Mouse (Mus musculus) forebrain, postnatal 0 days (tissue): Measurements from ENCODE around the gene Usp44. TPM values are rescaled to one million over a fixed set of nuclear protein-coding genes. Genes with fewer than 3 reads are reported as not detected.

ENCODE experiments used
- ATAC-seq: fragments of 200-750 bp; cut with Nextera tagmentation; 2 replicates; pipeline ENCODE4 v1.8.0; 2017; ENCODE audit warnings: mild to moderate bottlenecking, moderate library complexity
- DNase-seq: peaks from one replicate; pipeline ENCODE4 v3.0.0-alpha.2; 2015
- H3K27ac ChIP-seq: fragments of 300-500 bp; sonication (generic); 2 replicates; pipeline ENCODE4 v1.5.1; 2014; ENCODE audit warnings: low read depth, mild to moderate bottlenecking, antibody characterized with exemption, low read length, moderate library complexity, mixed read lengths
- H3K27me3 ChIP-seq: fragments of 300-500 bp; sonication (generic); 2 replicates; pipeline ENCODE4 v1.6.1; 2014; ENCODE audit warnings: mild to moderate bottlenecking, low read length, mixed read lengths; ENCODE audit not compliant: insufficient read depth
- H3K36me3 ChIP-seq: fragments of 300-500 bp; sonication (generic); 2 replicates; pipeline ENCODE4 v1.6.1; 2014; ENCODE audit warnings: mild to moderate bottlenecking, moderate library complexity; ENCODE audit not compliant: insufficient read depth
- H3K4me1 ChIP-seq: fragments of 300-500 bp; sonication (generic); 2 replicates; pipeline ENCODE4 v1.6.1; 2014; ENCODE audit warnings: antibody characterized with exemption; ENCODE audit not compliant: insufficient read depth
- H3K4me2 ChIP-seq: fragments of 300-500 bp; sonication (generic); 2 replicates; pipeline ENCODE4 v1.6.1; 2014; ENCODE audit warnings: low read depth, mild to moderate bottlenecking, moderate library complexity
- H3K4me3 ChIP-seq: fragments of 300-500 bp; sonication (generic); 2 replicates; pipeline ENCODE4 v1.5.1; 2014; ENCODE audit warnings: low read depth, low read length, mixed read lengths
- H3K9ac ChIP-seq: fragments of 300-500 bp; sonication (generic); 2 replicates; pipeline ENCODE4 v1.6.1; 2014; ENCODE audit warnings: mild to moderate bottlenecking
- H3K9me3 ChIP-seq: fragments of 300-500 bp; sonication (generic); 2 replicates; pipeline ENCODE4 v1.6.1; 2016; ENCODE audit warnings: low read length
- CTCF ChIP-seq: sonication (generic); IDR thresholded peaks from 2 replicates; pipeline ENCODE4 v1.5.1; 2016; ENCODE audit warnings: antibody characterized with exemption, control low read depth, low read depth
- WGBS: fragments of 180-500 bp; shearing (Covaris S2); extraction: QIAGEN DNeasy Blood & Tissue Kit; methylation state at CpG from one replicate; pipeline ENCODE4 v1.1.7; 2014; 5-methylcytosine and 5-hydroxymethylcytosine counted together
- polyA plus RNA-seq: library from polyadenylated mRNA; unstranded; fragments of >200 nt; fragmentation: Nextera tagmentation; extraction: Ambion mirVana; gene quantifications from 2 replicates; pipeline ENCODE4 v1.2.1, GENCODE M21; 2015
- total RNA-seq: library from RNA; depleted of rRNA; stranded (reverse); fragments of >200 nt; gene quantifications from 2 replicates; pipeline ENCODE4 v1.2.3, GENCODE M21; 2014

Usp44 gene
- total and polyA plus RNA-seq, 2 experiments from 2014 or later, result 0.08 to 0.14 TPM

DNA sequence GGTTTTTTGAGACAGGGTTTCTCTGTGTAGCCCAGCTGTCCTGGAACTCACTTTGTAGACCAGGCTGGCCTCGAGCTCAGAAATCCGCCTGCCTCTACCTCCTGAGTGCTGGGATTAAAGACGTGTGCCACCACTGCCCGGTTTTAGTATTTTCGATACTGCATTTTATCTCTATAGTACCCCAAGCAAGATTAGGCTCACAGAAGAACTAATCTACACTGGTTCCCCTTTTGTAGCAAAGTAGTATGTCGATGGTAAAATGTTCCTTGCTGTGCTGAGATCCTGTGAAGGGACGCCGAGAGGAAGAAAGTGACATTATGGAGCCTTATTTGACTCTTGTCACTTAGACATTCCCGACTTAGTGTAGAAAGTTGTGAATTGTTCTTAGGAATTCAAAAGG lies 23.8 kb downstream of the Usp44 start:
- Histone ChIP-seq H3K9ac (no peak overlapping the region), H3K4me3 (no peak overlapping the region), H3K36me3 (peaks cover 10% of the 10 kb centered on the region), H3K27ac (no peak overlapping the region), H3K9me3 (no peaks in the 10 kb centered on the region), H3K4me2 (no peak overlapping the region), H3K27me3 (no peaks in the 10 kb centered on the region), H3K4me1 (no peaks in the 10 kb centered on the region)
- WGBS, result 92% methylated on average over 9 of the region's 9 CpGs
- no peak for ATAC-seq
- TF ChIP-seq CTCF, result no peak
- DNase-seq, result no peak

DNA sequence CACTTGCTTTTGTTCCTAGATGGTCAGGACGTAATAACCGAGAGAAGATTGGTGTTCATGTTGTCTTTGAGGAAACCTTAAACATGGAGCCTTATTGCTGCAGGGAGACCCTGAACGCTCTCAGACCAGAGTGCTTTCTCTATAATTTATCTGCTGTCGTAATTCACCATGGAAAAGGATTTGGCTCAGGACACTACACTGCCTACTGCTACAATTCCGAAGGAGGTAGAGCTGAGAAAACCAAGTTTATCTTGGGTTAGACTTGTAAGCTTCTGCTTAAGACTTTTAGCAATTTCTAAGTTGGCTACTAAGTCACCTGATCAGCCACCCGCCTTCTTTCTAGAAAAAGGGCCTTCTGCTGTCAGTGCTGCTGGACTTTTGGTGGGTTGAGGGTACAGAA lies 24.7 kb downstream of the Usp44 start:
- no peak for TF ChIP-seq CTCF
- ATAC-seq (no peak), DNase-seq (no peak)
- H3K27ac ChIP-seq, result no peak overlapping the region
- H3K4me3 ChIP-seq, result no peak overlapping the region
- no peaks in the 10 kb centered on the region for H3K9me3 ChIP-seq
- no peak overlapping the region for H3K4me2 ChIP-seq
- 95% methylated on average over 6 of the region's 6 CpGs for WGBS
- no peak overlapping the region for H3K9ac ChIP-seq
- H3K4me1 ChIP-seq, result no peaks in the 10 kb centered on the region
- H3K27me3 ChIP-seq, result no peaks in the 10 kb centered on the region
- H3K36me3 ChIP-seq, result peaks cover 13% of the 10 kb centered on the region

DNA sequence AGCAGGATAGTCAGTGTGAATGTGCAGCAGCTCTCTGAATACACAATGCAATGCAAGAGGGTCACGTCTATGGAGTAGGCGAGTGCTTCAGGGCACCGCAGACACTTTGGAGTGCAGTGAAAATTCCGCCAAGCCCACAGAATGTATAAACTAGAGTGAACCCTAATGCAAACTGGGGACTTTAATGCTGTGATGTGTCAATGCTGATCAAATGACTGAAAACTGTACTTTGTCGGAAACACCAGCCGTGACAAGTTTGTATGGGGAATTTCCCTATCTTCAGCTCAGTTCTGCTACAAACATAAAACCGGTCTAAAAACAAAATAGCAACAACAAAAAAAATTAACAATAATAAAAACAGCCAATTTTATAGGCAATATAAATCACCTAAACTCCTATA lies 37.0 kb downstream of the Usp44 start:
- Histone ChIP-seq H3K36me3 (peaks cover 60% of the 10 kb centered on the region), H3K9ac (no peak overlapping the region), H3K27me3 (no peaks in the 10 kb centered on the region), H3K27ac (no peak overlapping the region), H3K4me1 (no peaks in the 10 kb centered on the region), H3K9me3 (no peaks in the 10 kb centered on the region), H3K4me2 (no peak overlapping the region), H3K4me3 (no peak overlapping the region)
- 91% methylated on average over 7 of the region's 7 CpGs for WGBS
- no peak for ATAC-seq
- TF ChIP-seq CTCF, result no peak
- no peak for DNase-seq

DNA sequence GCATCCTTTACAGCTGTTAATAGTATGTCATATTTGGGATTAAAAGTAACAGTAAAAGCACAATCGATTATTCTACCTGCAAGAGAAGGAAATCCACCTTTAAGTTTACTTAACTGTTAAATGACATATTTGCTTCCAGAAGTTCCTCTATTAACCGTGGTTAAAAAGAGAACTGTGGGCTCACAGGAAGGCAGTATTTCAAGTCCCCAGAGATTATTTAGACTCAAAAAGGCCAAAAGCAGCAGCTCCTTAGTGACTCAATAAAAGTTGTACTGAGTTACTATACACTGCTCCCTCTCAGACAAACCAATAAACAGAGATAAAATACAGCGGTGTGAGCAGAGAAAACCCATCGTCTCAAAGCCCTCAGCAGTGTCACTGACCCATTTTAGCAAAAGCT lies 37.5 kb downstream of the Usp44 start:
- H3K9ac ChIP-seq, result no peak overlapping the region
- ATAC-seq, result no peak
- WGBS, result 94% methylated on average over 4 of the region's 4 CpGs

DNA sequence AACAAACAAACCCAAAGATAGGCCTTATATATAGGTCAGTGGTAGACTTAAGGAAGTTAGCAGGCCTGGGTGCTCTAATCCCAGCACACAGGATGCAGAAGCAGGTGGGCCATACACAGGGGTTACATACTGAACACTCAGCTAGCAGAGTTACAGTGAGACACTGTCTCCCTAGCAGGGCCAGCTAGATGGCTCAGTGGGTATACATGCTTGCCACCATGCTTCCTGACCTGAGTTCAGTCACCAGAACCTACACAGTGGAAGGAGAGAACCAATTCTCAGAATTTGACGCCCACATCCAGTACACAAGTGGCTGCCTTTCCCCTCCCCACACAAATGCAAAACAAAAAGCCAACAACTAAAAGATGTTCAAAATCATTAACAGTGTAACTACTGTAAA lies 45.4 kb downstream of the Usp44 start:
- no peak overlapping the region for H3K4me3 ChIP-seq
- H3K36me3 ChIP-seq, result peaks cover 35% of the 10 kb centered on the region
- ATAC-seq, result no peak
- H3K27me3 ChIP-seq, result no peaks in the 10 kb centered on the region
- DNase-seq, result no peak
- WGBS, result 87% methylated on average over 1 of the region's 1 CpGs
- H3K4me2 ChIP-seq, result no peak overlapping the region
- H3K4me1 ChIP-seq, result no peaks in the 10 kb centered on the region
- TF ChIP-seq CTCF, result no peak
- no peak overlapping the region for H3K27ac ChIP-seq
- no peak overlapping the region for H3K9ac ChIP-seq
- H3K9me3 ChIP-seq, result no peaks in the 10 kb centered on the region

More for the DNA sequence above, 37.5 kb downstream of the Usp44 start:
- Histone ChIP-seq H3K4me1 (no peaks in the 10 kb centered on the region), H3K9me3 (no peaks in the 10 kb centered on the region), H3K4me2 (no peak overlapping the region), H3K36me3 (peaks cover 62% of the 10 kb centered on the region), H3K4me3 (no peak overlapping the region), H3K27me3 (no peaks in the 10 kb centered on the region), H3K27ac (no peak overlapping the region)
- DNase-seq, result no peak
- TF ChIP-seq CTCF, result no peak

DNA sequence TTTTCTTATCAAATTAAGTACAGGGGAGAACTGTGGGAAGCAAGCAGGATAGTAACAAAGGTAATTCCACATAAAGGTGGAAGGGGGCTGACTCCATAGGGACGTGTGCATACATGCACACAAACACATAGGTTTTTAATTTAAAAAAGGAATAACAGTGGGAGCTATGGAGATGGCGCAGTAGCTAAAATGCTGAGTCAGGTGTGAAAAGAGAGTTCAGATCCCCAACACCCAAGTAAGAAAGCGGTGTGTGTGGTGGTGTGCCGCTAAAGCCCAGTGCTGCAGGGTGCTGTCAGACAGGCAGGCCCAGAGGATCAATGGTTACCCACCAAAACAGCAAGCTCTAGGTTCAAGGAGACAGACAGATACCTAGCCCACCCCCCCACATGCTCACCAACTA lies 47.4 kb downstream of the Usp44 start:
- H3K4me1 ChIP-seq, result no peaks in the 10 kb centered on the region
- ATAC-seq (no peak), DNase-seq (no peak)
- H3K36me3 ChIP-seq, result peaks cover 32% of the 10 kb centered on the region
- no peak overlapping the region for H3K4me2 ChIP-seq
- no peaks in the 10 kb centered on the region for H3K9me3 ChIP-seq
- TF ChIP-seq CTCF, result no peak
- H3K4me3 ChIP-seq, result no peak overlapping the region
- H3K9ac ChIP-seq, result no peak overlapping the region
- no peaks in the 10 kb centered on the region for H3K27me3 ChIP-seq
- H3K27ac ChIP-seq, result no peak overlapping the region
- WGBS, result 93% methylated on average over 4 of the region's 4 CpGs

DNA sequence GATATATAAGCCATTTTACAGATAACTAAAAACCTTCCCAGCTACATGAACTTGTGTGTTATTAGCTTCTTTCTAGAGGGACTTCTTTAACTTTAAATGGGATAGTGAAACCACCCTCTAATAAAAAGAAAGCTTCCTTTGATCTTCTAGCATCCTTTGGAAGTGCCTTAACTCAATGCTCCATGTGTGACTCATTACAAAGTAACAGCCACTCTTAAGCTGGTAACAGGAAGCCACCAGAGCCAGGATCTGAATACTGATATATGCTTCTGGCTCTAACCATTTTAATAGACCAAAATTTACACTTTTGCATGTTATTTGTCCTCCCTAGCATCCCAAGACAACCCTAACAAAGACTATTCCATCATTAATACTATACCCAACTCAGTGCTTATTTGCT lies 50.6 kb downstream of the Usp44 start:
- ATAC-seq (no peak), DNase-seq (no peak)
- no peaks in the 10 kb centered on the region for H3K9me3 ChIP-seq
- no peak overlapping the region for H3K4me2 ChIP-seq
- peaks cover 47% of the 10 kb centered on the region for H3K36me3 ChIP-seq
- TF ChIP-seq CTCF, result no peak
- H3K4me1 ChIP-seq, result no peaks in the 10 kb centered on the region
- H3K27me3 ChIP-seq, result no peaks in the 10 kb centered on the region
- no peak overlapping the region for H3K9ac ChIP-seq
- H3K27ac ChIP-seq, result no peak overlapping the region
- no peak overlapping the region for H3K4me3 ChIP-seq
